Mouse (Mus musculus) adrenal gland, postnatal 10 days (tissue): ENCODE data around the gene Mettl11b. TPM values are rescaled to one million over a fixed set of nuclear protein-coding genes. Genes with fewer than 3 reads are reported as not detected.
"Not testable (repeated sequence)": the region's sequence is repeated elsewhere in the genome, so short reads cannot be mapped to it uniquely, and the experiment has no call there.

ENCODE experiments used
- DNase-seq: peaks from one replicate; pipeline ENCODE4 v3.0.0; 2021; ENCODE audit warnings: mixed read lengths
- long read RNA-seq, 2 experiments: library from polyadenylated mRNA; stranded (forward); transcript quantifications; one replicate each; pipeline ENCODE4 v2.0.0; 2021
- total RNA-seq, 2 experiments: library from RNA; stranded (reverse); gene quantifications; 2 replicates each; pipeline ENCODE4 v1.2.3; 2021

Gene Mettl11b
- under 1 TPM in 1 of 2 experiments, not detected in 1; 0.85 TPM for total RNA-seq
- long read RNA-seq, experiment 1: 0 reads
- long read RNA-seq, experiment 2, partial matches to known transcripts: 0 of 1 reads
- long read RNA-seq, experiment 2, other reads (novel, unspliced or antisense): 1 of 1 reads

GRCm38 (mm10) chr1:163725106-163725759, at the start of gene Mettl11b:
Gene Mettl11b, minus strand, starts transcription at chr1:163725232.
- DNase-seq: no peak

GRCm38 (mm10) chr1:163757462-163758207, 32.6 kb upstream of the Mettl11b start:
- no peak for DNase-seq

- DNase-seq: no peak
These were observed 26.4 kb upstream of the Mettl11b start for GRCm38 (mm10) chr1:163751360-163751992.

DNA sequence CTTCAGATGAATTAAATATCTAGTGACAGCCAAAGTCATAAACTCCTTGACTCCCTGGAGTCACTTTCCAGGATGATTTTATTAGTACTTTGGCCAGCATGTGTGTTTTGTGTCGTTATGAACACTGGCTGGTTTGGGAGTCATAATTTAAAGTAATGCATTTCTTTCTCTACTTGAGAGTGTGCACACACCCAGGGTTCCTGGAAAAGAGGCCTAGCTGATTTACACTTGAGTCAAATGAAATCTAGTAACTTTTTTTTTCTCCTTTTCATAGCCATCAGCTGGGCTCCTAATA, 12.2 kb upstream of the Mettl11b start:
- DNase-seq: no peak

GRCm38 (mm10) chr1:163736441-163737238, 11.6 kb upstream of the Mettl11b start:
- no peak for DNase-seq

- not testable (repeated sequence) for DNase-seq
These were observed 6.1 kb upstream of the Mettl11b start for GRCm38 (mm10) chr1:163731166-163731565.

GRCm38 (mm10) chr1:163723913-163724312, 1.1 kb downstream of the Mettl11b start:
- DNase-seq: no peak

GRCm38 (mm10) chr1:163708618-163709017, 16.4 kb downstream of the Mettl11b start:
- DNase-seq: no peak

DNA sequence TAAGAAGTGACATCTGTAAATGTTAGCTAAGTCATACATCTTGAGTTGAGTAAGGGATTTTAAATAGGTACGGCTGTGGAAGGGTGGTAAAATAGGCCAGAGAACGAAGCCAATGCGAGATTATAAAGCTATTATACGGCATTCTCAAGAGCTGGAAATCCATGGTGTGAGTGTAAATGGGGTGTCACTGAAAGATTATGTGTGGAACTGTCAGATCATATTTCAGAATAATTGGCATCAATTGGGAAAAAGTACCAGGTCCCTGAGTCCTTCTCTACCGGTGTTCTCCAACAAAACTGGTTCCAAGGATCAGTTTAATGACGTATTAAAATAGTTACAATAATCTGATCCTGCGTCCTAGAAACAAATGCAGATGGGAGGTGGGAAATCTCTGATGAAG, 24.5 kb downstream of the Mettl11b start:
- DNase-seq: no peak

DNA sequence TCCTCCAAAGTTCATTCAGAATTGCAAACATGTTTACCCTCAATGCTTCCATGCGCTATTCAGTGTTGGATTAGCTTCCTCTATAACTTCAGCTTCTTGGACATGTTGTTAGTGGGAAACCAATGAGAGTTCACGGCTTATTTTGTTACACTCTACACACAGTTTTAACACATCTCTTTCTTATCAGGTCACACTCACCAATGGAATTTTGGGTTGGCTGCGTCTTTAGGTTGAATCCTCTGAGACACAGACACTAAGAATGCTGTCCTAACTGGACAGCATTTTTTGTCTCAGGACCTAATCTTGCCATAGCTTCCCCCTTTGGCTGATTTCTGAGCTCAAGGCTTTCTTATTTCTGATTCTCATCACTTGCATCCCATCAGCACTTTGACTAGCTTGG, 25.3 kb downstream of the Mettl11b start:
- DNase-seq: no peak

- no peak for DNase-seq
These were observed 33.2 kb downstream of the Mettl11b start for GRCm38 (mm10) chr1:163691860-163692259.

DNA sequence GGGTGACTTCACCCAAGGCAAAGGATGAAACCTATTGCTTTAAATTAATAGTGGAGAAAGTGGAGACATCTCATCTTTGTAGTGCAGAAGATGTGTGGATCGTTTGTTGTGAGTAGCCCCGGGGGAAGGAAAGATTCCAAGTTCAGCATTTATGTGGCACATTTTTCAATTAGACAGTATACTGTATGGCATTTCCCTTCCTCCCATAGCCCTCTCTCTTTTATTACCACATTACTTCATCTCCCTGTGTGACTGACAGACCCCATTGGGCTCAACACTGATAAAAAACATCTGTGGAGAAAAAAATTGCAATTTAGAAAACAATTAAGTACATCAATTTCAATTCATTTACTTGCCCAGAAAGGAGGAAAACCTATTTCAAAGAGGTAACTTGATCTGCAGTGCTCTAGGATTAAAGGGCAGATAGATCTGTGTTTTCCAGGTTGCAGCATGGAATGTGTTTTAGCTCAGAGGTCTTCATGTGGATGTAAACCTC, 42.0 kb downstream of the Mettl11b start:
- DNase-seq: no peak

DNA sequence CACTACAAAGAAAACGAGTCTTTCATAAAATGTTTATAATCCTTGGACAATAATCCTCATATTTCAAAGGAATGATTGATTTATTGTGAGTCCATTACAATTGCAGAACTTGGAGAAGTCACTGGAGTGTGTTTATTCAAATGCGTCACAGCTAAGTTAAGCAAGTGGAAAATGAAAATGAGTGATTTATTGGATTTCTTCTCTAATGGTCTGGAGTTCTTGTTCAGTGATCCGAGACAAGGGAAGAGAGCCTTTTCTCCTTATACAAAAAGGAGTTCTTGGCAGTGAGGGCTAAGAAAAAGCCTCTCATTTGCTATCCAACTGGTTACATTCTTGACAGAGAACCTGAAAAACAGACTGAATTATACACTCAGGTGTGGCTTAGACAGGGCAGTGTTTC, 42.9 kb downstream of the Mettl11b start:
- no peak for DNase-seq

DNA sequence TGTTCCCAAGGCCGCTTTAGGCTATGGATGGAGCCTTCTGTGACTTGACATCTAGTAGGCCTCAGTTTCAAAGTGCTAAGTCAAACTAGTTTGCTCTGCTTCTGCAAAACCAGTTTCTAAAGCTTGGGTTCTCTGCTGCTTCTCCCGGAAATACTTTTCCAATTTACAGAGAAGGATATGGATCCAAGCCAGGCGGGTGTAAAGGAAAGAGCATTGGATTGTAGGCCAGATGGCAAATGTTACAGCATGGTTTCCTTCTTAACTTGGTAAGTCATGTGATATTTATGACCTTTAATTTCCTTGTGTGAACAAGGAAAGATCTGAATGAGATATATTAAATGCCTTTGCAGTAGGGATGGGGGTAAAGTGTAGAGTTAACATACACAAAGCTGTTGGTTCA, 52.2 kb downstream of the Mettl11b start:
- no peak for DNase-seq

DNA sequence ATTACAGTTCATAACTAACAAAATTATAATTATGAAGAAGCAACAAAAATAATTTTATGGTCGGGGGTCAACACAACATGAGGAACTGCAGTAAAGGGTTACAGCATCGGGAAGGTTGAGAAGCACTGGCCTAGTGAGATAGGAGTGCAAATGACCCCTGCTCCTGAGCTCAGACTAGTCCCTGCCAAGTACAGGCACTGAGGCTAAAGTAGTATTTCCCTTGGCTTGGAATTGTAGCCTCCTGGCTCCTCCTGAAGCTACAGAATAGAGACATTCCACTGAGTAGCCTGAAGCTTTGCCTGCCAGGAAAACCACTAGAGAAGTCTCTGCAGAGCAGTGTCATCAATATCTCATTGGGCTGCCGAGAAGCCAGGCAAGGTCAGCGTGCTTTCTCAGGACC, 53.7 kb downstream of the Mettl11b start:
- no peak for DNase-seq

DNA sequence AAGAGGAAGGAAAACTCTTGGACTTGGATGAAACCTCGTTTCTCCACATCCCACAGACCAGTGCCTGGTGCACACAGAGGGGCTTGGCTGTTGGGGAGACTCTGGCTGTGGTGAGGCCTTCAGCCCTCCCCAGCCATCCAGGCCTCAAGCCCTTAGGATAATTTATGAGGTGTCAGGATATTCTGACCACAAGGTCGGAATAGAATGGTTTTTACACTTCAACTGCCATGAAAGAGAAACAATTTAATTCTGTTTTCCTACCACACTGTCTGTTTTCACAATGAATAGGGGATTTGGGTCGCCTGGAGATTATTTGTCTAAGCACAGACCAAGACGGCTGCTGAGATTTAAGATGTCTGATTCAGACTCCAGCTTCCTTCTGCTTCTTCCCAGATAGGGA, 54.3 kb downstream of the Mettl11b start:
- no peak for DNase-seq

GRCm38 (mm10) chr1:163669936-163670335, 55.1 kb downstream of the Mettl11b start:
- DNase-seq: no peak

GRCm38 (mm10) chr1:163662416-163662815, 62.6 kb downstream of the Mettl11b start:
- DNase-seq: no peak

- DNase-seq: no peak
These were observed 66.5 kb downstream of the Mettl11b start for GRCm38 (mm10) chr1:163658535-163658928.

GRCm38 (mm10) chr1:163657766-163658534, 67.1 kb downstream of the Mettl11b start:
- DNase-seq: no peak

GRCm38 (mm10) chr1:163657056-163657455, 68.0 kb downstream of the Mettl11b start:
- DNase-seq: no peak

GRCm38 (mm10) chr1:163656432-163656831, 68.6 kb downstream of the Mettl11b start:
- DNase-seq: no peak
